Mouse (Mus musculus): ENCODE data around the gene Glb1l. TPM values are rescaled to one million over a fixed set of nuclear protein-coding genes. Genes with fewer than 3 reads are reported as not detected.

The Glb1l gene
- polyA plus RNA-seq, 1 experiment from 2014 or later, result 9.2 TPM

DNA sequence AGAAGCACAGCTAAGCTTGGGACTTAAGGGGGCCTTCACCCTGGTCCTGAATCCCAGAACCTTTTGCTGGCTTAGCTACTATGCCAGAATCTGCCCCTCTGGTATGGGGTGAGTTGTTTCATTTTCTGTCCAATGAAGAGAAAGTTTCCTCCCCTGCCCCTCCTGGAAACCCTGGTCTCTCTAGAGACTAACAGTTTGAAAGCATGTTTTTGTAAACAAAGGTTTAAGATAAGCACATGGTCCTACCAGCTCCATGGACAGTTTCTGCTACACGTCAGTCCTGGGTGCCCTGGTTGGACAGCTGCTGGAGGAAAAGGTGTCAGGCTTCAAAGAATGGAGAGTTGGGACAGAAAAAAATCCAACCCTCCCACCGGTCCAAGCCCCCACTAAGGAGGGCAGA lies 20.0 kb downstream of the Glb1l start:
- ATAC-seq, result no peak
- Histone ChIP-seq H3K9ac (ENCODE audit: low read depth, low read length) (peak overlapping the region; percentile 93), H3K4me3 (ENCODE audit: low read length) (peak overlapping the region; percentile 91), H3K9me3 (ENCODE audit: control insufficient read depth, low read length) (no peaks in the 10 kb centered on the region), H3K4me1 (ENCODE audit: control insufficient read depth, insufficient read depth, low read length) (peaks cover 17% of the 10 kb centered on the region), H3K36me3 (ENCODE audit: control insufficient read depth, insufficient read depth, low read length) (peaks cover 25% of the 10 kb centered on the region), H3K4me2 (ENCODE audit: low read depth, low read length) (peak overlapping the region; percentile 69), H3K27ac (ENCODE audit: low read length) (no peak overlapping the region), H3K27me3 (replicated peaks; ENCODE audit: control insufficient read depth, insufficient read depth, low read length) (no peaks in the 10 kb centered on the region)
- WGBS, result 44% methylated on average over 2 of the region's 2 CpGs

- H3K27ac ChIP-seq (ENCODE audit: low read length), result no peak overlapping the region
- no peak for ATAC-seq
- no peak overlapping the region for H3K4me2 ChIP-seq (ENCODE audit: low read depth, low read length)
- no peak overlapping the region for H3K4me3 ChIP-seq (ENCODE audit: low read length)
- H3K4me1 ChIP-seq (ENCODE audit: control insufficient read depth, insufficient read depth, low read length), result peaks cover 13% of the 10 kb centered on the region
- WGBS, result 95% methylated on average over 2 of the region's 2 CpGs
- no peaks in the 10 kb centered on the region for H3K27me3 ChIP-seq (replicated peaks; ENCODE audit: control insufficient read depth, insufficient read depth, low read length)
- peaks cover 33% of the 10 kb centered on the region for H3K36me3 ChIP-seq (ENCODE audit: control insufficient read depth, insufficient read depth, low read length)
- H3K9ac ChIP-seq (ENCODE audit: low read depth, low read length), result no peak overlapping the region
- H3K9me3 ChIP-seq (ENCODE audit: control insufficient read depth, low read length), result no peaks in the 10 kb centered on the region
These were observed 22.6 kb downstream of the Glb1l start for GRCm38 (mm10) chr1:75187914-75188483.

- Histone ChIP-seq H3K36me3 (ENCODE audit: control insufficient read depth, insufficient read depth, low read length) (peaks cover 41% of the 10 kb centered on the region), H3K4me2 (ENCODE audit: low read depth, low read length) (no peak overlapping the region), H3K9ac (ENCODE audit: low read depth, low read length) (no peak overlapping the region), H3K27ac (ENCODE audit: low read length) (no peak overlapping the region), H3K4me3 (ENCODE audit: low read length) (no peak overlapping the region), H3K4me1 (ENCODE audit: control insufficient read depth, insufficient read depth, low read length) (peaks cover 12% of the 10 kb centered on the region), H3K27me3 (replicated peaks; ENCODE audit: control insufficient read depth, insufficient read depth, low read length) (no peaks in the 10 kb centered on the region), H3K9me3 (ENCODE audit: control insufficient read depth, low read length) (0 out of 2 replicates have a peak, but pooled peaks cover 3% of the 10 kb centered on the region)
- no peak for ATAC-seq
These were observed 23.5 kb downstream of the Glb1l start for GRCm38 (mm10) chr1:75187126-75187525.

DNA sequence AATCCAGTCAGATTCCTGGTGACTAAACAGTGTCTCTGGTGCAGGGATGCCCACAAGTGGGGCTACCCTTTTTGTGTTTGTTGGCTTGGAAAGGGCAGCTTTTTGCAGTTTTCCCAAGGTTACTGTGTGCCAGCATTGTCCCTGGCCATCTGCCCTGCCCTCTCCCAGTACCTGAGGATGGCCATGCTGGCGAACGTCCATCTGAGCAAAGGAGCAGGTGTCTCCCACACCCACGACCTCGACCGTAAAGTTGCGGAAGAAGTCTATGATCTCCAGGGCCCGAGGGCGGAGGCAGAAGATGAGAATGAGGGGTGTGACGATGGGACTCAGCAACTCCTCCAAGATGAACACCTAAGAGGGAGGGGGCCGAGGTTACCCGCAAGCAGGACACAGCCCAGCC lies 25.1 kb downstream of the Glb1l start:
- Histone ChIP-seq H3K4me3 (ENCODE audit: low read length) (no peak overlapping the region), H3K4me1 (ENCODE audit: control insufficient read depth, insufficient read depth, low read length) (peaks cover 12% of the 10 kb centered on the region), H3K9ac (ENCODE audit: low read depth, low read length) (no peak overlapping the region), H3K9me3 (ENCODE audit: control insufficient read depth, low read length) (0 out of 2 replicates have a peak, but pooled peaks cover 3% of the 10 kb centered on the region), H3K4me2 (ENCODE audit: low read depth, low read length) (no peak overlapping the region), H3K27me3 (replicated peaks; ENCODE audit: control insufficient read depth, insufficient read depth, low read length) (no peaks in the 10 kb centered on the region), H3K36me3 (ENCODE audit: control insufficient read depth, insufficient read depth, low read length) (peaks cover 47% of the 10 kb centered on the region), H3K27ac (ENCODE audit: low read length) (no peak overlapping the region)
- 95% methylated on average over 11 of the region's 11 CpGs for WGBS
- ATAC-seq, result no peak

DNA sequence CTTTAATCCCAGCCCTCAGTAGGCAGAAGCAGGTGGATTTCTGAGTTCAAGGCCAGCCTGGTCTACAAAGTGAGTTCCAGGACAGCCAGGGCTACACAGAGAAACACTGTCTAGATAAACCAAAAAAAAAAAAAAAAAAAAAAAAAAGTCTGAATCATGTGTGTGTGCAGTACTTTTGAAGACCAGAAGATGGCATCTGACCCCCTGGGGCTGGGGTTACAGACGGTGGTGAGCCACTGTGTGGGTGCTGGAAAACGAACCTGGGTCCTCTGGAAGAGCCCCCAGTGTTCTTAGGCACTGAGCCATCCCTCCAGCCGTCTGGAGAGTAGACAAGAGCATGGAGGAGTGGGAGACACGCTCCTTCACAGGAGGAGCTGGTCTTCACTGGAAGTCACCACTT lies 28.5 kb downstream of the Glb1l start:
- Histone ChIP-seq H3K27ac (ENCODE audit: low read length) (no peak overlapping the region), H3K4me2 (ENCODE audit: low read depth, low read length) (no peak overlapping the region), H3K4me1 (ENCODE audit: control insufficient read depth, insufficient read depth, low read length) (peaks cover 21% of the 10 kb centered on the region), H3K9me3 (ENCODE audit: control insufficient read depth, low read length) (0 out of 2 replicates have a peak, but pooled peaks cover 3% of the 10 kb centered on the region), H3K36me3 (ENCODE audit: control insufficient read depth, insufficient read depth, low read length) (peaks cover 41% of the 10 kb centered on the region), H3K4me3 (ENCODE audit: low read length) (no peak overlapping the region), H3K27me3 (replicated peaks; ENCODE audit: control insufficient read depth, insufficient read depth, low read length) (no peaks in the 10 kb centered on the region), H3K9ac (ENCODE audit: low read depth, low read length) (no peak overlapping the region)
- ATAC-seq, result no peak
- 74% methylated on average over 4 of the region's 4 CpGs for WGBS

DNA sequence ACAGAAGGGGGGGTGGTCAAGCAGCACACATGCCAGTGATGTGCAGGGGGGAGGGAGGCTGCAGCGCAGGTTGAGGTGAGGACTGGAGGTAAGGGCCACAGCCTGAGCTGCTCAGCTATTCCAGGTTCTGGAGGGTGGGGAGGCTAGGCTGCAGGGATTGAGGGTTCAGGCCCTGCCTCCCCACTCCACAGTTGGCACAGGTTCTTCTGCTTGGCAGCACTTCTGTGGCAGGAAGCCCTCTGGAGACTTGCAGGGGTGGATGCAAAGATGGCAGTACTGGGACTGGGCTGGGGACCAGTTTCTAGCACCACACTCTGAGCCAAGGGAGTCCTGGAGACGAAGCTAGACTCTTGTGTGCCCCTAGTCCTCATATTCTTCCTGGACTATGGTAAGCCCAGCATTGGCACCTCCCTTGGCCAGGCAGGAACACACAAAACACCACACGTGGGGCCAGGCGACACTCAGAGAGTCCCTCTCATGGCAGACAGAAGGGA lies 29.2 kb downstream of the Glb1l start:
- no peak overlapping the region for H3K9ac ChIP-seq (ENCODE audit: low read depth, low read length)
- H3K27me3 ChIP-seq (replicated peaks; ENCODE audit: control insufficient read depth, insufficient read depth, low read length), result no peaks in the 10 kb centered on the region
- peaks cover 35% of the 10 kb centered on the region for H3K36me3 ChIP-seq (ENCODE audit: control insufficient read depth, insufficient read depth, low read length)
- no peak overlapping the region for H3K4me2 ChIP-seq (ENCODE audit: low read depth, low read length)
- H3K9me3 ChIP-seq (ENCODE audit: control insufficient read depth, low read length), result 0 out of 2 replicates have a peak, but pooled peaks cover 3% of the 10 kb centered on the region
- WGBS, result 82% methylated on average over 4 of the region's 4 CpGs
- peaks cover 21% of the 10 kb centered on the region for H3K4me1 ChIP-seq (ENCODE audit: control insufficient read depth, insufficient read depth, low read length)
- ATAC-seq, result no peak
- H3K4me3 ChIP-seq (ENCODE audit: low read length), result no peak overlapping the region
- H3K27ac ChIP-seq (ENCODE audit: low read length), result no peak overlapping the region

- H3K9ac ChIP-seq (ENCODE audit: low read depth, low read length), result 0 out of 2 replicates have a peak overlapping the region, but pooled peaks have one; percentile 75
- WGBS, result 28% methylated on average over 7 of the region's 7 CpGs
- peak overlapping the region; percentile 63 for H3K27ac ChIP-seq (ENCODE audit: low read length)
- ATAC-seq, result peak; percentile 60
- H3K27me3 ChIP-seq (replicated peaks; ENCODE audit: control insufficient read depth, insufficient read depth, low read length), result no peaks in the 10 kb centered on the region
- H3K9me3 ChIP-seq (ENCODE audit: control insufficient read depth, low read length), result 0 out of 2 replicates have a peak, but pooled peaks cover 3% of the 10 kb centered on the region
- peak overlapping the region; percentile 63 for H3K4me3 ChIP-seq (ENCODE audit: low read length)
- H3K4me1 ChIP-seq (ENCODE audit: control insufficient read depth, insufficient read depth, low read length), result peaks cover 21% of the 10 kb centered on the region
- peak overlapping the region; percentile 95 for H3K4me2 ChIP-seq (ENCODE audit: low read depth, low read length)
- H3K36me3 ChIP-seq (ENCODE audit: control insufficient read depth, insufficient read depth, low read length), result peaks cover 28% of the 10 kb centered on the region
These were observed 29.9 kb downstream of the Glb1l start for GRCm38 (mm10) chr1:75180741-75181140.

DNA sequence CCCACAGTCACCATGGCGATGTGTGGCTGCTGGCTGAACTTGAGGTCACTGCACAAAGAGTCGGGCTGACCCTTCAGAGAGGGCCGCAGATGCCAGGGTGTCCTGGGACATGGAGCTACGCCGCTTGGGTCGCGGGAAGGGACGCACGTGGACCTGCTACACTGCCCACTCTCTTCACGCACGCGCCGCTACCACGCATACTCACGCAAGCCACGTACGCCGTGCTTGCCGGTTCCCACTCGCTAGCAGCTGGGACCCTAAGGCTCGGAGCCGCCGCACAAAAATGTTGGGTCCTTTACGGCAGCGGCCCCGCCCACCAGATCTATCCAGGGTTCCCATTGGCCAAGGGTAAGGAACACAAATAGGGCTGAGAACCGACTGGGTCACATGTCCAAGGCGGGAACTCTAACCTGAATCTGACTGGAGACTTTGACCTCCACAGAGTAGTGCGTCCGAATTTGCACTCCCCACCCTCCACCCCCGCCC lies 30.5 kb downstream of the Glb1l start, which contains the start of gene Abcb6:
Abcb6 (minus strand) TSS at position 288 of the 486 bp plus-strand sequence.
- Histone ChIP-seq H3K4me1 (ENCODE audit: control insufficient read depth, insufficient read depth, low read length) (peaks cover 21% of the 10 kb centered on the region), H3K4me2 (ENCODE audit: low read depth, low read length) (peak within 1 kb of the TSS; percentile 95), H3K27me3 (replicated peaks; ENCODE audit: control insufficient read depth, insufficient read depth, low read length) (no peaks in the 10 kb centered on the region), H3K9ac (ENCODE audit: low read depth, low read length) (peak within 1 kb of the TSS; percentile 75), H3K9me3 (ENCODE audit: control insufficient read depth, low read length) (0 out of 2 replicates have a peak, but pooled peaks cover 3% of the 10 kb centered on the region), H3K4me3 (ENCODE audit: low read length) (peak within 1 kb of the TSS; percentile 63), H3K27ac (ENCODE audit: low read length) (peak within 1 kb of the TSS; percentile 63), H3K36me3 (ENCODE audit: control insufficient read depth, insufficient read depth, low read length) (peaks cover 23% of the 10 kb centered on the region)
- ATAC-seq, result peak; percentile 94
- WGBS, result 0% methylated on average over 31 of the region's 31 CpGs

DNA sequence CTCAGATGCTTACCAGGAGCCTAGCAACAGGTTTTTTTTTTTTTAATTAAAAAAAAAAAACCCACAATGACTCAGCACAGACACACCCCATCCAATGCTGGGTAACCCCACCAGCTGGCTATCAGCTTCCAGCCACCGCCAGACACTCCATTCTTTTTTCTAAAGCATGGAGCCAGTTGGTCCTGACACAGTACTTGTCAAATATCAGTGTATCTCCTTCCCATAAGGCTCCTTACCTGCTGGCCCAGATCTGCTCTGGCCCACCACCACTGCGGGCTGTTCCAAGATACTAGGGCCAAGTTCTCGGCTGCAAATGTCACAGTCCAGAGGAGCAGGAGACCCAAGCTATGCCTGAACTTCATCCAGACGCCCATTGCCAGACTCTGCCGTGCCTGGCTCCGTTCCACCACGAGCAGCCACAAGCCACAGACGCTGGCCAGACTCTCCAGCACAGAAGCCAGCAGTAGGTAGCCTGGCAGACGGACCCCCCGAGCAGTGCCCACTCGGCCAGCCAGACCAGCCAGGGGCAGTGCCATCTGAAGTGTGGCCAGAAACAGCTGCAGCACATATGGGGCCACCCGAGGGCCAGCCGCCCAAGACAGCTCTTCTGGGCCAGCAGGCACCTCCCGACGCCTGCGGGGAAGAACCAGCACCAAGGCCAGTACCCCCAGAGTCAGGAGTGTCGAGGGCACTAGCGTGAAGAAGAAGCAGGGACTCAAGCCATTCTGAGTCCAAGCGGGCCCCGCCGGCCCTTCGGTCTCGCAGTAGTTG lies 31.1 kb downstream of the Glb1l start:
- Histone ChIP-seq H3K27ac (ENCODE audit: low read length) (peak overlapping the region; percentile 39; the same call in 1 of the 2 replicates), H3K4me3 (ENCODE audit: low read length) (peak overlapping the region; percentile 63), H3K36me3 (ENCODE audit: control insufficient read depth, insufficient read depth, low read length) (peaks cover 18% of the 10 kb centered on the region), H3K4me1 (ENCODE audit: control insufficient read depth, insufficient read depth, low read length) (peaks cover 21% of the 10 kb centered on the region), H3K9ac (ENCODE audit: low read depth, low read length) (peak overlapping the region; percentile 75), H3K27me3 (replicated peaks; ENCODE audit: control insufficient read depth, insufficient read depth, low read length) (no peaks in the 10 kb centered on the region), H3K4me2 (ENCODE audit: low read depth, low read length) (peak overlapping the region; percentile 95), H3K9me3 (ENCODE audit: control insufficient read depth, low read length) (0 out of 2 replicates have a peak, but pooled peaks cover 3% of the 10 kb centered on the region)
- ATAC-seq, result peak; percentile 42
- 6% methylated on average over 23 of the region's 23 CpGs for WGBS
